Mouse (Mus musculus): ENCODE measurements around the gene Slc35f6.

DNA sequence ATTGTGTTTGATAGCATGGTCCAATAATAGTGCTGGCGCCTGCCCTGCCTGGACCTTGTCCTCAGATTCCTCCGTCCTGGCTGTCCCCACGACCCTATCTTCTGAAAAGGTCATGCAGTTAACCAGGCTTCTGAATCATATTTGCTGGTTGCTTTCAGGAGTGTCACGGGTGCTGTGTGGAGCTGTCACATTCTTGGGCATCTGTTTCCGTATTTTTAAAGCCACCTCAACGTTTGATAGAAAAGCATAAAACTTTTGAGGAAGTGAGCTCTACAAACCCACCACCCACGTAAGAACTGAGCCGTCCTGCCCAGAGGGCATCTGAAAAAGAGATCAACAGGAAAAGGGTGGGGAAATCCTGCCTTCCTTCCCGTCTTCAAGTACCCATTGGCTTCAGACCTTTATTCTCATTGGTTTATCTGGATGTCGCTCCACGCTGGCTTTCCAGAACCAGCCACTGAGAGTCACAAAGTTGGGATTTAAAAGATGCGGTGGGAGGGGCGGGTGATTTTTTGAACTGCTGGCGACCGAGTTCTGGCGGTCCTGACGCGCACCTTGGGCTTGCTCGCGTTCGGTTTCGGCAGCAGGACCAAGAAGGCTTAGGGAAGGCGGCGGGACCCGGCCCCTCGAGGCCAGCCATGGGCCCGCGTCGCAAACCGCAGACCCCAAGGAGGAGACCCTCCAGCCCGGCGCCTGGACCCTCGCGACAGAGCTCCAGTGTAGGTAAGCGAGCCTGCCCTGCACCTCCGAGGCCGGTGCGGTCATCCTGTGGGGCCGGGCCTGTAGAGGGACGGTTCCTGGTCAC, 18.9 kb downstream of the Slc35f6 start, which contains the start of gene Cenpa:
- no peak for TF ChIP-seq CTCF (IDR thresholded peaks at IDR 0.05; ENCODE audit: borderline replicate concordance, control insufficient read depth, extremely low read depth, insufficient read depth, low read length, poor library complexity)
- TF ChIP-seq POLR2A (IDR thresholded peaks at IDR 0.05; ENCODE audit: control insufficient read depth, extremely low read depth, insufficient read depth, low read length, poor library complexity) = peak; percentile 72

Data from thymus, adult 2 months (tissue).